Mouse (Mus musculus) liver, adult 10 weeks (tissue): Measurements from ENCODE around the gene Fam117a. TPM values are rescaled to one million over a fixed set of nuclear protein-coding genes. Genes with fewer than 3 reads are reported as not detected.

Experiments used
- polyA plus RNA-seq: library from polyadenylated mRNA; stranded (reverse); fragments of 350-450 nt; fragmentation: Illumina TruSeq; extraction: RNeasy Lipid Tissue Mini Kit (QIAGEN cat#74804); gene quantifications from one replicate; pipeline ENCODE4 v1.2.3, GENCODE M21; 2014; ENCODE audit warnings: low read depth, low replicate concordance

Fam117a gene
- 0.58 TPM for polyA plus RNA-seq

DNA sequence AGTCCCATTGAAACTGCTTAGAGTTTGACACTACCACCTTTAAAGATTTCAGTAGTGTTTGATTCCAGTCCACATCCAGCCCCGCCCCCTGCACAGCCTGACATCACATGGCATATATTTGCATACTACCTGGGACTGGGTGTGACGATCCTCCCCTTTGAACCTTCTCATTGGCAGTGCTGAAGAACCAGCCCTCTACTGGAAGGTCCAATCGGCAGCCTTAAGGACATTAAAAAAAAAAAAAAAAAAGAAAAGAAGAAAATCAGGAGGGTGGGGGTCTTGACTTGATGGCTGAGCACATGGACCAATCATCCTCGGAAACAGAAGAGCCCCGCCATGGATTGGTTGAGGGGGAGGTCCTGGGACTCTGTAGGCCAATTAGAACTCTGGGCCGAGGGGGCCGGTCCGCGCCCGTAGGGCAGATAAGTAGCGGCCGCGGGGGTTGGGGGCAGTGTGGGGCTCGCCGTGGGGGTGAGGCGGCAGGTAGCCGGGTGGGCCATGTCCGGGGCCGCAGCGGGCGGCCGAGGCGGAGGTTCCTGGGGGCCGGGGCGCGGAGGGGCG is at the start of gene Fam117a:
TSS of gene Fam117a (plus strand) at position 451 of the 561 bp plus-strand sequence.

GRCm38 (mm10) chr11:95310007-95310647 is 26.7 kb upstream of the Fam117a start, which contains the start of gene Kat7:
Kat7 (minus strand) TSS chr11:95310246.

DNA sequence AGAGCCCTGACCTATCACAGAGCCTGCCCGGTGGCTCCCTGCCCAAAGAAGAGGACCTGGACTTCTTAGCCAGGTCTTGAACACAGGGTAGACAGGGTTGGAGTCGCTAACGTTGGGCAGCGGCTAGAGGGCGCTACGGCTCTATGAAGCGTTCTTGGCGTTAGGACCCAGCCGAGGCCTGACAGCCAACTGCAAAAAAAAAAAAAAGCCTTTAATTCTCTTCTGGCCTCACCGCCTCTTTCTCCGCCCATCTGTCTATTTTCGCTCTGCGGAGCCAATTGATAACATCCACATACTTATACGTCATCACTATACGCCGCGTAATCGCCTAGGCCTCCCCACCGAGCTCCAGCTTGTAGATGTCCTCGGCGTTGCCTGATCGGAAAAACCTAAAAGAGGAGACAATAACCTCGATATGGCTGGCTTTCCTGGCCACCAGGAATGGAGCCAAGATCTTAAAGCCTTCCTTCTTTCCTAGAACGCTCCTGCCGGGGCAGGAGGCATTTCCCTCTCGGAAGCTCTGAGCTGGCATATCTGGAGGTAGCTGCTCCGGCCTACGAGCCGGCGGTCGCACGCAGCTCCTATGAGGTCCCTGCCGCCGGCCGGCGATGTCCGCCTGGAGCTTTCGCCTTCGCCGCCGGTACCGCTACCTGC is 47.6 kb downstream of the Fam117a start, which contains the start of gene Slc35b1:
TSS of gene Slc35b1 (plus strand) at position 374 of the 654 bp plus-strand sequence.

DNA sequence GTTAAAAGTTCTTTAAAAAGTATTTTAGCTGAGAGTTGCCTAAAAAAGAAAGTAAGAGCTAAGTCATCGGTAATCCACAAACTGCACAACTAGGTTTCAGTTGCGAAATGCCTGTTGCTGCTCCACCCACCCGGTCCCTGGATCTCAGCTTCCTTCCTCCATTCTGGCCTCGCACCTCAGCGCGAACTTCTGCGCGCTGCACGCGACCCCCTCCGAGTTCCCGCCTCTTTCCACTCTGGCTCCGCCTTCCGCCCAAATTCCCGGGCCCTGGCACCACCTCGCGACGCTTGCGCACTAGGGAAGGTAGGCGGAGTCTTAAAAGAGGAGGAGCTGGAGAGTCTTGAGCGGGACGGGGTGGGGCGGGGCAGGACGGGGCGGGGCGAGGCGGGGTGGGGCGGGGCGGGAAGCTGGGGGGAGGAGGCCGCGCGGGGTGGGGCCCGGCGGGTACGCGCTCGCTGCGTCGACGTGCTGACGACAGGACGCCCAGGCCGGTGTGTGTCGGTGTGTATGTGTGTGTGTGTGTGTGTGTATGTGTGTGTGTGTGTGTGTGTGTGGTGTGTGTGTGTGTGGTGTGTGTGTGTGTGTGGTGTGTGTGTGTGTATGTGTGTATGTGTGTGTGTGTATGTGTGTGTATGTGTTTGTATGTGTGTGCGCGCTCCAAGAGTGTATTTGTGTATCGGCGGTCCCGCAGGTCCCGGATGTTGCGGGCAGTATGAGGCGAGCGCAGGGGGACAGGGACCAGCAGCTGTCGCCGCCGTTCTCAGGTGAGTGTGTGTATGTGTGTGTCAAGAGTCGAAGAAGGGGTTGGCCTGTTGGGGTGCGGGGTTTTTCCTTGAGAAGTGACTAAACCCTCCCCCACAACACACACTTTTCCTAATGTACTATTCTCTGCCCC is 77.1 kb downstream of the Fam117a start, which contains the start of gene Spop:
TSS of gene Spop (plus strand) at position 440 of the 895 bp plus-strand sequence.

Other genes with a start within 250 kb of the Fam117a start
- not detected for gene Dlx3, start 216.9 kb upstream of the Fam117a start, polyA plus RNA-seq
- 0.24 TPM for gene Dlx4, start 190.8 kb upstream of the Fam117a start, polyA plus RNA-seq
- gene Tac4, start 75.5 kb upstream of the Fam117a start, polyA plus RNA-seq: not detected
- gene Kat7, start 26.8 kb upstream of the Fam117a start, polyA plus RNA-seq: 12.4 TPM
- 44.2 TPM for gene Slc35b1, start 47.7 kb downstream of the Fam117a start, polyA plus RNA-seq
- gene Spop, start 77.1 kb downstream of the Fam117a start, polyA plus RNA-seq: 84.3 TPM
- not detected for gene Nxph3, start 177.6 kb downstream of the Fam117a start, polyA plus RNA-seq